Mouse (Mus musculus) neural tube, embryonic 15.5 days (tissue): ENCODE data around the gene Radil. TPM values are rescaled to one million over a fixed set of nuclear protein-coding genes. Genes with fewer than 3 reads are reported as not detected.

ENCODE experiments used
- ATAC-seq: fragments of 200-750 bp; cut with Nextera tagmentation; 2 replicates; pipeline ENCODE4 v1.8.0; 2017; ENCODE audit warnings: mild to moderate bottlenecking, moderate TSS enrichment, moderate library complexity; ENCODE audit not compliant: low FRiP score
- H3K27ac ChIP-seq: fragments of 300-500 bp; sonication (generic); replicated peaks from 2 replicates; pipeline ENCODE4 v1.5.1; 2015; ENCODE audit warnings: mild to moderate bottlenecking, inconsistent platforms
- H3K27me3 ChIP-seq: fragments of 300-500 bp; sonication (generic); replicated peaks from 2 replicates; pipeline ENCODE4 v1.6.1; 2015; ENCODE audit warnings: inconsistent platforms
- H3K36me3 ChIP-seq: fragments of 300-500 bp; sonication (generic); 2 replicates; pipeline ENCODE4 v1.6.1; 2015; ENCODE audit warnings: inconsistent platforms
- H3K4me1 ChIP-seq: fragments of 300-500 bp; sonication (generic); 2 replicates; pipeline ENCODE4 v1.6.1; 2015; ENCODE audit warnings: inconsistent platforms
- H3K4me2 ChIP-seq: fragments of 300-500 bp; sonication (generic); 2 replicates; pipeline ENCODE4 v1.6.1; 2015; ENCODE audit warnings: inconsistent platforms, mild to moderate bottlenecking, moderate library complexity
- H3K4me3 ChIP-seq: fragments of 300-500 bp; sonication (generic); replicated peaks from 2 replicates; pipeline ENCODE4 v1.5.1; 2015; ENCODE audit warnings: mild to moderate bottlenecking, inconsistent platforms
- H3K9ac ChIP-seq: fragments of 300-500 bp; sonication (generic); replicated peaks from 2 replicates; pipeline ENCODE4 v1.6.1; 2015; ENCODE audit warnings: mild to moderate bottlenecking, inconsistent platforms
- H3K9me3 ChIP-seq: fragments of 300-500 bp; sonication (generic); replicated peaks from 2 replicates; pipeline ENCODE4 v1.6.1; 2016; ENCODE audit warnings: inconsistent platforms
- WGBS: fragments of 180-500 bp; shearing (Covaris S2); methylation state at CpG from one replicate; pipeline ENCODE4 v1.1.7; 2015; ENCODE audit warnings: mixed read lengths; 5-methylcytosine and 5-hydroxymethylcytosine counted together
- polyA plus RNA-seq: library from polyadenylated mRNA; unstranded; fragments of >200 nt; fragmentation: Nextera tagmentation; extraction: Ambion mirVana; gene quantifications from 2 replicates; pipeline ENCODE4 v1.2.1, GENCODE M21; 2015

Radil gene
- polyA plus RNA-seq, 1 experiment from 2014 or later: 22.0 TPM

GRCm38 (mm10) chr5:142564606-142565005, 13.7 kb upstream of the Radil start:
- H3K4me1 ChIP-seq: no peaks in the 10 kb centered on the region
- WGBS: 95% methylated on average over 1 of the region's 1 CpGs
- no peak overlapping the region for H3K27ac ChIP-seq
- H3K9ac ChIP-seq: no peak overlapping the region
- H3K4me3 ChIP-seq: no peak overlapping the region
- H3K36me3 ChIP-seq: peaks cover 12% of the 10 kb centered on the region
- no peaks in the 10 kb centered on the region for H3K9me3 ChIP-seq
- no peak overlapping the region for H3K4me2 ChIP-seq
- ATAC-seq: no peak
- H3K27me3 ChIP-seq: no peaks in the 10 kb centered on the region

- H3K4me3 ChIP-seq: no peak overlapping the region
- H3K4me1 ChIP-seq: no peaks in the 10 kb centered on the region
- H3K27me3 ChIP-seq: no peaks in the 10 kb centered on the region
- no peak overlapping the region for H3K27ac ChIP-seq
- no peaks in the 10 kb centered on the region for H3K9me3 ChIP-seq
- no peak for ATAC-seq
- no peaks in the 10 kb centered on the region for H3K36me3 ChIP-seq
- 57% methylated on average over 7 of the region's 7 CpGs for WGBS
- H3K4me2 ChIP-seq: no peak overlapping the region
- H3K9ac ChIP-seq: no peak overlapping the region
Measured at GRCm38 (mm10) chr5:142560261-142560660, 9.4 kb upstream of the Radil start.

- peak; percentile 80 for ATAC-seq
- Histone ChIP-seq H3K4me3 (no peak overlapping the region), H3K36me3 (no peaks in the 10 kb centered on the region), H3K27me3 (no peaks in the 10 kb centered on the region), H3K9ac (no peak overlapping the region), H3K4me2 (peak overlapping the region; percentile 31; the same call in 1 of the 2 replicates), H3K4me1 (no peaks in the 10 kb centered on the region), H3K27ac (peak overlapping the region; percentile 28; the same call in 1 of the 2 replicates), H3K9me3 (no peaks in the 10 kb centered on the region)
- 34% methylated on average over 14 of the region's 21 CpGs for WGBS
Measured at GRCm38 (mm10) chr5:142557397-142558067, 6.6 kb upstream of the Radil start.

GRCm38 (mm10) chr5:142556721-142557120, 5.8 kb upstream of the Radil start:
- no peaks in the 10 kb centered on the region for H3K4me1 ChIP-seq
- H3K4me2 ChIP-seq: no peak overlapping the region
- H3K36me3 ChIP-seq: no peaks in the 10 kb centered on the region
- H3K27me3 ChIP-seq: no peaks in the 10 kb centered on the region
- H3K27ac ChIP-seq: no peak overlapping the region
- ATAC-seq: no peak
- 94% methylated on average over 4 of the region's 4 CpGs for WGBS
- no peak overlapping the region for H3K4me3 ChIP-seq
- H3K9me3 ChIP-seq: no peaks in the 10 kb centered on the region
- H3K9ac ChIP-seq: no peak overlapping the region

GRCm38 (mm10) chr5:142555866-142556265, 5.0 kb upstream of the Radil start:
- Histone ChIP-seq H3K27me3 (no peaks in the 10 kb centered on the region), H3K9ac (no peak overlapping the region), H3K27ac (no peak overlapping the region), H3K9me3 (no peaks in the 10 kb centered on the region), H3K4me3 (no peak overlapping the region), H3K4me2 (no peak overlapping the region), H3K36me3 (no peaks in the 10 kb centered on the region), H3K4me1 (no peaks in the 10 kb centered on the region)
- no peak for ATAC-seq
- 84% methylated on average over 5 of the region's 5 CpGs for WGBS

- Histone ChIP-seq H3K27me3 (no peaks in the 10 kb centered on the region), H3K9me3 (no peaks in the 10 kb centered on the region), H3K4me3 (peak overlapping the region; percentile 83), H3K36me3 (no peaks in the 10 kb centered on the region), H3K9ac (peak overlapping the region; percentile 71), H3K4me2 (peak overlapping the region; percentile 97), H3K4me1 (peaks cover 22% of the 10 kb centered on the region), H3K27ac (peak overlapping the region; percentile 78)
- 2% methylated on average over 31 of the region's 31 CpGs for WGBS
- peak; percentile 28 for ATAC-seq
Measured at GRCm38 (mm10) chr5:142549961-142550705, 765 bp downstream of the Radil start.

- no peaks in the 10 kb centered on the region for H3K9me3 ChIP-seq
- peak overlapping the region; percentile 97 for H3K4me2 ChIP-seq
- no peaks in the 10 kb centered on the region for H3K36me3 ChIP-seq
- no peak overlapping the region for H3K27ac ChIP-seq
- peaks cover 22% of the 10 kb centered on the region for H3K4me1 ChIP-seq
- H3K27me3 ChIP-seq: no peaks in the 10 kb centered on the region
- 31% methylated on average over 9 of the region's 9 CpGs for WGBS
- H3K9ac ChIP-seq: no peak overlapping the region
- ATAC-seq: no peak
- H3K4me3 ChIP-seq: peak overlapping the region; percentile 83
Measured at GRCm38 (mm10) chr5:142549441-142549840, 1.5 kb downstream of the Radil start.

- no peaks in the 10 kb centered on the region for H3K27me3 ChIP-seq
- no peak overlapping the region for H3K9ac ChIP-seq
- H3K9me3 ChIP-seq: no peaks in the 10 kb centered on the region
- WGBS: 90% methylated on average over 3 of the region's 3 CpGs
- H3K36me3 ChIP-seq: no peaks in the 10 kb centered on the region; the same call in 1 of the 2 replicates
- no peak overlapping the region for H3K4me2 ChIP-seq
- H3K4me1 ChIP-seq: peaks cover 22% of the 10 kb centered on the region
- no peak overlapping the region for H3K27ac ChIP-seq
- no peak overlapping the region for H3K4me3 ChIP-seq
- ATAC-seq: no peak
Measured at GRCm38 (mm10) chr5:142547066-142547465, 3.8 kb downstream of the Radil start.

- Histone ChIP-seq H3K4me3 (no peak overlapping the region), H3K4me1 (peaks cover 22% of the 10 kb centered on the region), H3K4me2 (no peak overlapping the region), H3K9ac (no peak overlapping the region), H3K27me3 (no peaks in the 10 kb centered on the region), H3K36me3 (peaks cover 2% of the 10 kb centered on the region; the same call in 1 of the 2 replicates), H3K9me3 (no peaks in the 10 kb centered on the region), H3K27ac (no peak overlapping the region)
- no peak for ATAC-seq
- 3% methylated on average over 5 of the region's 5 CpGs for WGBS
Measured at GRCm38 (mm10) chr5:142546344-142546743, 4.6 kb downstream of the Radil start.

GRCm38 (mm10) chr5:142545014-142545795, 5.7 kb downstream of the Radil start:
- Histone ChIP-seq H3K9me3 (no peaks in the 10 kb centered on the region), H3K27me3 (no peaks in the 10 kb centered on the region), H3K9ac (no peak overlapping the region), H3K27ac (no peak overlapping the region), H3K4me1 (peaks cover 18% of the 10 kb centered on the region), H3K4me3 (no peak overlapping the region), H3K36me3 (peaks cover 4% of the 10 kb centered on the region; the same call in 1 of the 2 replicates), H3K4me2 (no peak overlapping the region)
- 79% methylated on average over 5 of the region's 5 CpGs for whole genome bisulfite sequencing
- ATAC-seq: no peak

- Histone ChIP-seq H3K9me3 (no peaks in the 10 kb centered on the region), H3K27ac (no peak overlapping the region), H3K9ac (no peak overlapping the region), H3K36me3 (0 out of 2 replicates have a peak, but pooled peaks cover 7% of the 10 kb centered on the region), H3K27me3 (no peaks in the 10 kb centered on the region), H3K4me3 (no peak overlapping the region), H3K4me1 (no peaks in the 10 kb centered on the region), H3K4me2 (no peak overlapping the region)
- WGBS: 74% methylated on average over 3 of the region's 3 CpGs
- ATAC-seq: no peak
Measured at GRCm38 (mm10) chr5:142537286-142537685, 13.6 kb downstream of the Radil start.
